Mouse (Mus musculus) kidney, adult 2 months (tissue): ENCODE measurements around the gene Tbc1d13. TPM values are rescaled to one million over a fixed set of nuclear protein-coding genes. Genes with fewer than 3 reads are reported as not detected.
"Not testable (repeated sequence)": the region's sequence is repeated elsewhere in the genome, so short reads cannot be mapped to it uniquely, and the experiment has no call there.

Source experiments
- DNase-seq: peaks from one replicate; pipeline ENCODE4 v3.0.0; 2021
- H3K27ac ChIP-seq: fragments of 200-500 bp; 2 replicates; pipeline ENCODE4 v1.5.1; 2012; ENCODE audit warnings: low read depth, low read length, control low read depth, inconsistent platforms; ENCODE audit not compliant: insufficient read depth
- H3K27me3 ChIP-seq: fragments of 200-500 bp; replicated peaks from 2 replicates; pipeline ENCODE4 v1.6.1; 2012; ENCODE audit warnings: mild to moderate bottlenecking, moderate library complexity, low read length, inconsistent platforms; ENCODE audit not compliant: control insufficient read depth, insufficient read depth
- H3K36me3 ChIP-seq: fragments of 200-500 bp; 2 replicates; pipeline ENCODE4 v1.6.1; 2012; ENCODE audit warnings: mild to moderate bottlenecking, moderate library complexity, low read length, inconsistent platforms; ENCODE audit not compliant: control insufficient read depth, insufficient read depth
- H3K4me1 ChIP-seq: fragments of 200-500 bp; 2 replicates; pipeline ENCODE4 v1.6.1; 2011; ENCODE audit warnings: low read length; ENCODE audit not compliant: control insufficient read depth, insufficient read depth
- H3K4me3 ChIP-seq: fragments of 200-500 bp; 2 replicates; pipeline ENCODE4 v1.5.1; 2011; ENCODE audit warnings: mild to moderate bottlenecking, low read depth, low read length, control low read depth; ENCODE audit not compliant: insufficient read depth
- CTCF ChIP-seq: fragments of 200-500 bp; conservative IDR thresholded peaks from 2 replicates; pipeline ENCODE4 v1.5.1; 2011; ENCODE audit warnings: low read depth, mild to moderate bottlenecking, control low read depth, low read length, moderate library complexity, mixed read lengths; ENCODE audit not compliant: insufficient read depth, insufficient read length
- POLR2A ChIP-seq: fragments of 200-500 bp; IDR thresholded peaks from one replicate; pipeline ENCODE4 v1.6.1; 2011; ENCODE audit warnings: low read depth, low read length, control low read depth
- WGBS: fragments of 180-500 bp; shearing (Covaris S2); methylation state at CpG from one replicate; pipeline ENCODE4 v1.1.7; 2018; 5-methylcytosine and 5-hydroxymethylcytosine counted together
- polyA plus RNA-seq: library from polyadenylated mRNA; depleted of rRNA; stranded (reverse); fragments of >200 nt; gene quantifications from 2 replicates; pipeline ENCODE4 v1.2.3, GENCODE M21; 2012

The Tbc1d13 gene
- polyA plus RNA-seq, 1 experiment: 156 TPM

- H3K27ac ChIP-seq: peak within 1 kb of the TSS; percentile 48
- peak; percentile 95 for DNase-seq
Measured at GRCm38 (mm10) chr2:30171371-30171996, 37.9 kb downstream of the Tbc1d13 start, which contains the start of gene Endog. TSS of gene Endog (plus strand) at chr2:30171493.

DNA sequence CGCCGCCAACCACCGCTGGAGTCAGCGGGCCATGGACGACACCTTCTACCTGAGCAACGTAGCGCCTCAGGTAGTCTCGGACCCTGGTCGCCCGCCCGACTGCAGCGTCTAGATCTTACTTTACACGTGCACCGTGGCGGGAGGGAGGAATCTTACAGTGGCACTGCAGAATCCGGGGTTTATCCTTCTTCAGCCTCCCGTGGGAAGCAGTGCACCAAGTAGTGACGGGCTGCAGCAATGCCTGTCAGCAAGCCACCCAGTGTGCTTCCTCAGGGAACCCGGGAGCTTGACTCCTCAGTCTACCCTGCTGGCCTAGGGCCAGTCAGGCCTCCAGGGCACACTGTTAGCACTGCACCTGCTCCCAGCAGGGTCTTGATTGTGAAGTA is 38.4 kb downstream of the Tbc1d13 start:
- H3K4me1 ChIP-seq: peaks cover 4% of the 10 kb centered on the region; the same call in 1 of the 2 replicates
- H3K36me3 ChIP-seq: no peaks in the 10 kb centered on the region
- H3K27ac ChIP-seq: peak overlapping the region; percentile 48
- peak overlapping the region; percentile 68 for H3K4me3 ChIP-seq
- TF ChIP-seq POLR2A (no peak), CTCF (no peak)
- H3K27me3 ChIP-seq: no peaks in the 10 kb centered on the region
- WGBS: under 1% methylated on average over 19 of the region's 19 CpGs
- DNase-seq: no peak

More at GRCm38 (mm10) chr2:30171371-30171996, 37.9 kb downstream of the Tbc1d13 start, which contains the start of gene Endog:
- peak; percentile 97 for TF ChIP-seq POLR2A
- TF ChIP-seq CTCF: no peak
- WGBS: under 1% methylated on average over 75 of the region's 75 CpGs
- H3K4me1 ChIP-seq: peaks cover 4% of the 10 kb centered on the region; the same call in 1 of the 2 replicates
- H3K36me3 ChIP-seq: no peaks in the 10 kb centered on the region
- no peaks in the 10 kb centered on the region for H3K27me3 ChIP-seq
- H3K4me3 ChIP-seq: peak within 1 kb of the TSS; percentile 68

DNA sequence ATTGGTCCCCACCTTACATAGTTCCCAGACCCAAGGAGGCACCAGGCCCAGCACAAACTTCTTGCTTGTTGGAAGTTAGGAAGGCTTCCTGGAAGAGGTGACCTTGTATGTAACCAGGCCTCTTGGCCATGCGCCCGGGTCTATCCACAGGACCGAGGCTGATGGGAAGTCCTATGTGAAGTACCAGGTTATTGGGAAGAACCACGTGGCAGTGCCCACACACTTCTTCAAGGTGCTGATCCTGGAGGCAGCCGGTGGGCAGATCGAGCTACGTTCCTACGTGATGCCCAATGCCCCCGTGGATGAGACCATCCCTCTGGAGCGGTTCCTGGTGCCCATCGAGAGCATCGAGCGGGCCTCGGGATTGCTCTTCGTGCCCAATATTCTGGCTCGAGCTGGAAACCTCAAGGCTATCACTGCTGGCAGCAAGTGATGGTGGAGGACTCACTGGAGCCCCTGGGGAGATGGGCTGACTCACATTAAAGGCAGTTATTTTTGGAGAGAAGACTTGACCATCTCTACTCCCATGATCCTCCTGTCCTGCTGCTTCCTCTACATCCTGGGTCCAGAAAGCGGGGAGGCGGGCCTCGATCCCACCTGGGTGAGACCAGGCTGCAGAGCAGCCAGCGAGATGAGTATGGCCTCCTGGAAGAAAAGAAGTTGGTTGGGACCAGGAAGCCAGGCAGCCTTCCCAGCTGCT is 40.1 kb downstream of the Tbc1d13 start:
- WGBS: 91% methylated on average over 20 of the region's 20 CpGs
- TF ChIP-seq POLR2A (no peak), CTCF (no peak)

GRCm38 (mm10) chr2:30175897-30176296 is 42.4 kb downstream of the Tbc1d13 start:
- Histone ChIP-seq H3K4me1 (peaks cover 4% of the 10 kb centered on the region; the same call in 1 of the 2 replicates), H3K27me3 (no peaks in the 10 kb centered on the region), H3K36me3 (no peaks in the 10 kb centered on the region), H3K27ac (no peak overlapping the region), H3K4me3 (no peak overlapping the region)
- peak; percentile 47 for TF ChIP-seq CTCF
- TF ChIP-seq POLR2A: no peak
- WGBS: 75% methylated on average over 8 of the region's 8 CpGs
- peak; percentile 29 for DNase-seq

More for the DNA sequence above, 40.1 kb downstream of the Tbc1d13 start:
- no peak overlapping the region for H3K4me3 ChIP-seq
- H3K36me3 ChIP-seq: no peaks in the 10 kb centered on the region
- H3K4me1 ChIP-seq: peaks cover 4% of the 10 kb centered on the region; the same call in 1 of the 2 replicates
- no peak overlapping the region for H3K27ac ChIP-seq
- DNase-seq: no peak
- no peaks in the 10 kb centered on the region for H3K27me3 ChIP-seq

GRCm38 (mm10) chr2:30176561-30176960 is 43.0 kb downstream of the Tbc1d13 start:
- no peak overlapping the region for H3K4me3 ChIP-seq
- H3K27ac ChIP-seq: no peak overlapping the region
- H3K4me1 ChIP-seq: peaks cover 4% of the 10 kb centered on the region; the same call in 1 of the 2 replicates
- H3K36me3 ChIP-seq: no peaks in the 10 kb centered on the region
- DNase-seq: peak; percentile 84
- H3K27me3 ChIP-seq: no peaks in the 10 kb centered on the region
- 89% methylated on average over 2 of the region's 2 CpGs for WGBS
- TF ChIP-seq POLR2A: no peak
- no peak for TF ChIP-seq CTCF

DNA sequence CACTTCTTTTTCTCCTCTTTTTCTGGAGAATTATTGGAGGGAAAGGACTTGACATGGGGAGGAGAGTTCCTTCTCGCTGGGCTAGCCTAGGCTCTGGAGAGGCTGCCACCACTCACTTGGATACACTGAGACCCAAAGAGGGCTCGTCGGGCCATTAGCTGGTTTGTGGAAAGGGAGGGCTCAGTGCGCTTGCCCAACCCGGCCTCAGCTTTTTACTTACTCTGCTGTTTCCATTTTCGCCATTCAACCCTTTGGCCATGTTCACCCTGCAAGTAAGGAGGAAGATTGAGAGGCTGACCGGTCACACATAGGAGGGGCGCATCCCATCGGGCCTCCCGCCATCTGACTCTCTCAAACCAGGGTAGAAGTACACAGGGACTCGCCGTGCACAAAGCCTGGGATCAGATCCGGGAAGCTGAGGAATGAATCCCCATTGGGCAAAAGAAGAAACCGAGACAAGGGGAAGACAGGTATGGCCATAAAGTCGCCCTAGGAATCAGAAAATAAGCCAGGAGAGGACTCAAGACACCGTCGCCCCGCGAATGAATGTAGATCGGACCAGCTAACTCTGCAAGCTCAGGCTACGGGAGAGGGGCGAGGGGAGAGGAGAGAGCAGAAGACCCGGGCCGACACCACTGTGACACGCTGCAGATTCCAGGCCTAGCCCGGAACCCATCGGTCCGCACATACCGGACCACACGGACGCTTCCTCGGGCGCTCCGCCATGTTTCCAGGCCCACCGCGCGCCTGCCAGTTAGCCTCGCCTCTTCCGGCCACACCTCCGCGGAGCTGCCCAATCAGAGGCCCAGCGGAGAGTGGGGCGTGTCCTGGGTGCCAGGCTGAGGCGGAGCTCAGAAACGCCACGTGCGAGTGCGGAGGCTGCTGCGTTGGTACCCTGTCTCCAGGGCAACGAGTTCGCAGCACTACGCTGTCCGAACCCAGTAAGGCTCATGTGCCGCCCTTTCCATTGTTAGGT is 44.4 kb downstream of the Tbc1d13 start, which contains the start of gene Spout1:
Gene Spout1, minus strand, starts transcription at position 760 of the 976 bp plus-strand sequence.
- DNase-seq: peak; percentile 97
- TF ChIP-seq CTCF (no peak), POLR2A (peak; percentile 50)
- no peak within 1 kb of the TSS for H3K27ac ChIP-seq

DNA sequence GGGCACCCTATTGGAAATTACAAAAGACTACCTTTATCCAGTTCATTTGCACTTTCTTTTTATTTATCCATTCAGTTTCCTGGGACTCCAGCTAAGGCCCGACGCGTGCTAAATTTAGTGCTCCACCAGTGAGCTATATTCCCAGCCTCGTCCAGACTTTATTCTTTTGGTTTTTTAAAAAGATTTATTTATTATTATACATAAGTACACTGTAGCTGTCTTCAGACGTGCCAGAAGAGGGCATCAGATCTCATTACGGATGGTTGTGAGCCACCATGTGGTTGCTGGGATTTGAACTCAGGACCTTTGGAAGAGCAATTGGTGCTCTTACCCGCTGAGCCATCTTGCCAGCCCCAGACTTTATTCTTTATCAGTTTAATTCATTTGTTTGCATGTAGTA is 45.2 kb downstream of the Tbc1d13 start:
- WGBS: 50% methylated on average over 7 of the region's 7 CpGs
- H3K4me3 ChIP-seq: 0 out of 2 replicates have a peak overlapping the region, but pooled peaks have one; percentile 5
- not testable (repeated sequence) for H3K27me3 ChIP-seq, DNase-seq, H3K27ac ChIP-seq, H3K4me1 ChIP-seq, H3K36me3 ChIP-seq

More for the DNA sequence above, 44.4 kb downstream of the Tbc1d13 start, which contains the start of gene Spout1:
- H3K4me1 ChIP-seq: no peaks in the 10 kb centered on the region; the same call in 1 of the 2 replicates
- peak within 1 kb of the TSS; percentile 80 for H3K4me3 ChIP-seq
- H3K36me3 ChIP-seq: no peaks in the 10 kb centered on the region
- no peaks in the 10 kb centered on the region for H3K27me3 ChIP-seq
- 3% methylated on average over 54 of the region's 54 CpGs for WGBS
